Mouse (Mus musculus) hindbrain, embryonic 15.5 days (tissue): ENCODE data around the gene Ankrd45. TPM values are rescaled to one million over a fixed set of nuclear protein-coding genes. Genes with fewer than 3 reads are reported as not detected.
"Not testable (repeated sequence)": the region's sequence is repeated elsewhere in the genome, so short reads cannot be mapped to it uniquely, and the experiment has no call there.

Source experiments
- ATAC-seq: fragments of 200-750 bp; cut with Nextera tagmentation; 2 replicates; pipeline ENCODE4 v1.8.0; 2017; ENCODE audit warnings: low read depth, moderate number of reproducible peaks, moderate TSS enrichment; ENCODE audit not compliant: low FRiP score
- H3K27ac ChIP-seq: fragments of 300-500 bp; sonication (generic); replicated peaks from 2 replicates; pipeline ENCODE4 v1.5.1; 2015; ENCODE audit warnings: mild to moderate bottlenecking, inconsistent platforms
- H3K27me3 ChIP-seq: fragments of 300-500 bp; sonication (generic); 2 replicates; pipeline ENCODE4 v1.6.1; 2015; ENCODE audit warnings: control low read depth, inconsistent platforms
- H3K36me3 ChIP-seq: fragments of 300-500 bp; sonication (generic); 2 replicates; pipeline ENCODE4 v1.6.1; 2015; ENCODE audit warnings: control low read depth, inconsistent platforms
- H3K4me1 ChIP-seq: fragments of 300-500 bp; sonication (generic); replicated peaks from 2 replicates; pipeline ENCODE4 v1.6.1; 2015; ENCODE audit warnings: control low read depth, inconsistent platforms
- H3K4me2 ChIP-seq: fragments of 300-500 bp; sonication (generic); 2 replicates; pipeline ENCODE4 v1.6.1; 2015; ENCODE audit warnings: moderate library complexity, mild to moderate bottlenecking, inconsistent platforms
- H3K4me3 ChIP-seq: fragments of 300-500 bp; sonication (generic); 2 replicates; pipeline ENCODE4 v1.5.1; 2015; ENCODE audit warnings: mild to moderate bottlenecking, inconsistent platforms
- H3K9ac ChIP-seq: fragments of 300-500 bp; sonication (generic); 2 replicates; pipeline ENCODE4 v1.6.1; 2015; ENCODE audit warnings: inconsistent platforms
- H3K9me3 ChIP-seq: fragments of 300-500 bp; sonication (generic); 2 replicates; pipeline ENCODE4 v1.6.1; 2016; ENCODE audit warnings: control low read depth, inconsistent platforms
- WGBS: fragments of 180-500 bp; shearing (Covaris S2); methylation state at CpG from one replicate; pipeline ENCODE4 v1.1.7; 2015; 5-methylcytosine and 5-hydroxymethylcytosine counted together
- polyA plus RNA-seq: library from polyadenylated mRNA; unstranded; fragments of >200 nt; fragmentation: Nextera tagmentation; extraction: Ambion mirVana; gene quantifications from 2 replicates; pipeline ENCODE4 v1.2.1, GENCODE M21; 2015

Gene Ankrd45
- polyA plus RNA-seq, 1 experiment from 2014 or later = 27.7 TPM

- no peak for ATAC-seq
- Histone ChIP-seq H3K36me3 (no peaks in the 10 kb centered on the region), H3K9me3 (no peaks in the 10 kb centered on the region), H3K27ac (no peak overlapping the region), H3K4me2 (no peak overlapping the region), H3K9ac (no peak overlapping the region), H3K4me3 (no peak overlapping the region), H3K4me1 (0 out of 2 replicates have a peak, but pooled peaks cover 4% of the 10 kb centered on the region), H3K27me3 (no peaks in the 10 kb centered on the region)
- 79% methylated on average over 9 of the region's 9 CpGs for WGBS
These were observed 47.9 kb downstream of the Ankrd45 start for GRCm38 (mm10) chr1:161190253-161190910.

- H3K9me3 ChIP-seq = no peaks in the 10 kb centered on the region
- ATAC-seq = peak; percentile 97
- H3K27ac ChIP-seq = peak overlapping the region; percentile 54
- peaks cover 8% of the 10 kb centered on the region; the same call in 1 of the 2 replicates for H3K4me1 ChIP-seq
- 0 out of 2 replicates have a peak overlapping the region, but pooled peaks have one; percentile 18 for H3K9ac ChIP-seq
- no peaks in the 10 kb centered on the region for H3K36me3 ChIP-seq
- peak overlapping the region; percentile 65 for H3K4me2 ChIP-seq
- H3K4me3 ChIP-seq = peak overlapping the region; percentile 36
- WGBS = under 1% methylated on average over 16 of the region's 16 CpGs
- no peaks in the 10 kb centered on the region for H3K27me3 ChIP-seq
These were observed 53.3 kb downstream of the Ankrd45 start for GRCm38 (mm10) chr1:161195541-161196351.

GRCm38 (mm10) chr1:161196364-161196763, 53.9 kb downstream of the Ankrd45 start:
- H3K9ac ChIP-seq = 0 out of 2 replicates have a peak overlapping the region, but pooled peaks have one; percentile 17
- ATAC-seq = peak; percentile 9; the same call in 1 of the 2 replicates
- H3K4me1 ChIP-seq, H3K9me3 ChIP-seq, H3K36me3 ChIP-seq, H3K27me3 ChIP-seq: not testable (repeated sequence)
- H3K27ac ChIP-seq = peak overlapping the region; percentile 54
- peak overlapping the region; percentile 36 for H3K4me3 ChIP-seq
- peak overlapping the region; percentile 65 for H3K4me2 ChIP-seq
- 40% methylated on average over 11 of the region's 11 CpGs for WGBS

- H3K27ac ChIP-seq = no peak overlapping the region
- no peak overlapping the region for H3K4me3 ChIP-seq
- peaks cover 8% of the 10 kb centered on the region; the same call in 1 of the 2 replicates for H3K4me1 ChIP-seq
- no peaks in the 10 kb centered on the region for H3K27me3 ChIP-seq
- H3K4me2 ChIP-seq = no peak overlapping the region
- H3K9me3 ChIP-seq = no peaks in the 10 kb centered on the region
- no peak overlapping the region for H3K9ac ChIP-seq
- no peak for ATAC-seq
- WGBS = 80% methylated on average over 5 of the region's 5 CpGs
- no peaks in the 10 kb centered on the region for H3K36me3 ChIP-seq
These were observed 57.4 kb downstream of the Ankrd45 start for GRCm38 (mm10) chr1:161199856-161200255.

- H3K27ac ChIP-seq = no peak overlapping the region
- no peaks in the 10 kb centered on the region for H3K9me3 ChIP-seq
- ATAC-seq = no peak
- no peak overlapping the region for H3K9ac ChIP-seq
- no peaks in the 10 kb centered on the region for H3K27me3 ChIP-seq
- 32% methylated on average over 4 of the region's 4 CpGs for WGBS
- no peak overlapping the region for H3K4me3 ChIP-seq
- H3K36me3 ChIP-seq = no peaks in the 10 kb centered on the region
- H3K4me1 ChIP-seq = no peaks in the 10 kb centered on the region
- no peak overlapping the region for H3K4me2 ChIP-seq
These were observed 72.0 kb downstream of the Ankrd45 start for GRCm38 (mm10) chr1:161214465-161214864.

GRCm38 (mm10) chr1:161219816-161220215, 77.3 kb downstream of the Ankrd45 start:
- Histone ChIP-seq H3K36me3 (no peaks in the 10 kb centered on the region), H3K4me2 (no peak overlapping the region), H3K27me3 (no peaks in the 10 kb centered on the region), H3K4me1 (no peaks in the 10 kb centered on the region), H3K9me3 (no peaks in the 10 kb centered on the region), H3K9ac (no peak overlapping the region), H3K4me3 (no peak overlapping the region), H3K27ac (no peak overlapping the region)
- peak; percentile 51; the same call in 1 of the 2 replicates for ATAC-seq
- WGBS = 59% methylated on average over 3 of the region's 3 CpGs

Other genes starting within 250 kb of the Ankrd45 start
- gene Rc3h1, start 236.3 kb upstream of the Ankrd45 start, polyA plus RNA-seq = 7.2 and 8.4 TPM in 2 replicates
- 2.8 and 3.6 TPM in 2 replicates for gene Serpinc1, start 164.1 kb upstream of the Ankrd45 start, polyA plus RNA-seq
- gene Zbtb37, start 107.8 kb upstream of the Ankrd45 start, polyA plus RNA-seq = 13.9 and 14.4 TPM in 2 replicates
- gene Dars2, start 72.0 kb upstream of the Ankrd45 start, polyA plus RNA-seq = 24.0 and 26.1 TPM in 2 replicates
- 9.8 and 12.4 TPM in 2 replicates for gene Cenpl, start 72.0 kb upstream of the Ankrd45 start, polyA plus RNA-seq
- gene Klhl20, start 11.2 kb upstream of the Ankrd45 start, polyA plus RNA-seq = 16.0 and 18.9 TPM in 2 replicates
- 0.83 and 1.1 TPM in 2 replicates for gene Tex50, start 16.6 kb downstream of the Ankrd45 start, polyA plus RNA-seq
- gene Prdx6, start 108.5 kb downstream of the Ankrd45 start, polyA plus RNA-seq = 170 and 181 TPM in 2 replicates